Mouse (Mus musculus) erythroid progenitor cell, adult 5-6 weeks (primary cell): ENCODE measurements around the gene Olfr1180. TPM values are rescaled to one million over a fixed set of nuclear protein-coding genes. Genes with fewer than 3 reads are reported as not detected.
"Not testable (repeated sequence)": the region's sequence is repeated elsewhere in the genome, so short reads cannot be mapped to it uniquely, and the experiment has no call there.

ENCODE experiments used
- ATAC-seq: replicated peaks from 2 replicates; pipeline ENCODE4 v1.8.0; 2016; ENCODE audit warnings: moderate number of reproducible peaks, mild to moderate bottlenecking, moderate TSS enrichment, inconsistent platforms; ENCODE audit not compliant: poor library complexity, low FRiP score, severe bottlenecking
- total RNA-seq, 2 experiments: library from RNA; stranded (forward) in 1 of 2; stranded (reverse) in 1 of 2; fragments of 150-400 nt in 1 of 2; fragments of 186-747, 209-891 nt in 1 of 2; gene quantifications; 2 replicates each; pipeline versions ENCODE4 v1.2.3 to v1.2.4; 2015 to 2017; ENCODE audit warnings: low replicate concordance in 2 of 2

Gene Olfr1180
- total RNA-seq (2015; ENCODE audit: low replicate concordance) (not detected in 2 replicates), total RNA-seq (2017; ENCODE audit: low replicate concordance) (not detected in 2 replicates)

- no peak for ATAC-seq
These were observed at the start of gene Olfr1180 for GRCm38 (mm10) chr2:88419051-88419450. Gene Olfr1180, minus strand, starts transcription at chr2:88419151.

- ATAC-seq, result not testable (repeated sequence)
These were observed 35.6 kb upstream of the Olfr1180 start, which contains the start of gene Olfr1183 for GRCm38 (mm10) chr2:88454567-88454966. Gene Olfr1183, plus strand, starts transcription at chr2:88454867.

- no peak for ATAC-seq
These were observed 30.1 kb upstream of the Olfr1180 start, which contains the start of gene Gm13757 for GRCm38 (mm10) chr2:88449031-88449430. Gene Gm13757, minus strand, starts transcription at chr2:88449131.

- no peak for ATAC-seq
These were observed 7.1 kb upstream of the Olfr1180 start, which contains the start of gene Olfr1181 for GRCm38 (mm10) chr2:88426071-88426470. Gene Olfr1181, minus strand, starts transcription at chr2:88426171.

GRCm38 (mm10) chr2:88406353-88406752 lies 12.6 kb downstream of the Olfr1180 start, which contains the start of gene Olfr1179:
Gene Olfr1179, minus strand, starts transcription at chr2:88406453.
- ATAC-seq, result no peak

GRCm38 (mm10) chr2:88386762-88387161 lies 32.2 kb downstream of the Olfr1180 start, which contains the start of gene Olfr1178:
Gene Olfr1178, plus strand, starts transcription at chr2:88387062.
- no peak for ATAC-seq

Other genes with a start within 250 kb of the Olfr1180 start
- gene Olfr1168, start 237.3 kb downstream of the Olfr1180 start, total RNA-seq (2015; ENCODE audit: low replicate concordance), result not detected in 2 replicates
- not detected in 2 replicates for gene Olfr1168, start 237.3 kb downstream of the Olfr1180 start, total RNA-seq (2017; ENCODE audit: low replicate concordance)
- not detected in 2 replicates for gene Olfr1170, start 190.8 kb downstream of the Olfr1180 start, total RNA-seq (2015; ENCODE audit: low replicate concordance)
- not detected in 2 replicates for gene Olfr1170, start 190.8 kb downstream of the Olfr1180 start, total RNA-seq (2017; ENCODE audit: low replicate concordance)
- gene Olfr1173, start 139.3 kb downstream of the Olfr1180 start, total RNA-seq (2015; ENCODE audit: low replicate concordance), result not detected in 2 replicates
- not detected in 2 replicates for gene Olfr1173, start 139.3 kb downstream of the Olfr1180 start, total RNA-seq (2017; ENCODE audit: low replicate concordance)
- not detected in 2 replicates for gene Olfr1174-ps, start 104.0 kb downstream of the Olfr1180 start, total RNA-seq (2015; ENCODE audit: low replicate concordance)
- not detected in 2 replicates for gene Olfr1174-ps, start 104.0 kb downstream of the Olfr1180 start, total RNA-seq (2017; ENCODE audit: low replicate concordance)
- gene Olfr1175-ps, start 91.9 kb downstream of the Olfr1180 start, total RNA-seq (2015; ENCODE audit: low replicate concordance), result not detected in 2 replicates
- not detected in 2 replicates for gene Olfr1175-ps, start 91.9 kb downstream of the Olfr1180 start, total RNA-seq (2017; ENCODE audit: low replicate concordance)
- gene Olfr1176, start 82.4 kb downstream of the Olfr1180 start, total RNA-seq (2015; ENCODE audit: low replicate concordance), result not detected in 2 replicates
- gene Olfr1176, start 82.4 kb downstream of the Olfr1180 start, total RNA-seq (2017; ENCODE audit: low replicate concordance), result not detected in 2 replicates
- gene Olfr1177-ps, start 72.7 kb downstream of the Olfr1180 start, total RNA-seq (2015; ENCODE audit: low replicate concordance), result not detected in 2 replicates
- not detected in 2 replicates for gene Olfr1177-ps, start 72.7 kb downstream of the Olfr1180 start, total RNA-seq (2017; ENCODE audit: low replicate concordance)
- not detected in 2 replicates for gene Olfr1178, start 32.1 kb downstream of the Olfr1180 start, total RNA-seq (2015; ENCODE audit: low replicate concordance)
- not detected in 2 replicates for gene Olfr1178, start 32.1 kb downstream of the Olfr1180 start, total RNA-seq (2017; ENCODE audit: low replicate concordance)
- gene Olfr1179, start 12.7 kb downstream of the Olfr1180 start, total RNA-seq (2015; ENCODE audit: low replicate concordance), result not detected in 2 replicates
- not detected in 2 replicates for gene Olfr1179, start 12.7 kb downstream of the Olfr1180 start, total RNA-seq (2017; ENCODE audit: low replicate concordance)
- not detected in 2 replicates for gene Olfr1181, start 7.0 kb upstream of the Olfr1180 start, total RNA-seq (2015; ENCODE audit: low replicate concordance)
- not detected in 2 replicates for gene Olfr1181, start 7.0 kb upstream of the Olfr1180 start, total RNA-seq (2017; ENCODE audit: low replicate concordance)
- gene Gm13757, start 30.0 kb upstream of the Olfr1180 start, total RNA-seq (2015; ENCODE audit: low replicate concordance), result not detected in 2 replicates
- gene Gm13757, start 30.0 kb upstream of the Olfr1180 start, total RNA-seq (2017; ENCODE audit: low replicate concordance), result not detected in 2 replicates
- not detected in 2 replicates for gene Olfr1183, start 35.7 kb upstream of the Olfr1180 start, total RNA-seq (2015; ENCODE audit: low replicate concordance)
- not detected in 2 replicates for gene Olfr1183, start 35.7 kb upstream of the Olfr1180 start, total RNA-seq (2017; ENCODE audit: low replicate concordance)
- not detected in 2 replicates for gene Olfr1184, start 64.4 kb upstream of the Olfr1180 start, total RNA-seq (2015; ENCODE audit: low replicate concordance)
- not detected in 2 replicates for gene Olfr1184, start 64.4 kb upstream of the Olfr1180 start, total RNA-seq (2017; ENCODE audit: low replicate concordance)
- gene Olfr1185-ps1, start 74.2 kb upstream of the Olfr1180 start, total RNA-seq (2015; ENCODE audit: low replicate concordance), result not detected in 2 replicates
- not detected in 2 replicates for gene Olfr1185-ps1, start 74.2 kb upstream of the Olfr1180 start, total RNA-seq (2017; ENCODE audit: low replicate concordance)
- not detected in 2 replicates for gene Olfr1186, start 99.4 kb upstream of the Olfr1180 start, total RNA-seq (2015; ENCODE audit: low replicate concordance)
- not detected in 2 replicates for gene Olfr1186, start 99.4 kb upstream of the Olfr1180 start, total RNA-seq (2017; ENCODE audit: low replicate concordance)
- not detected in 2 replicates for gene Olfr1188, start 137.8 kb upstream of the Olfr1180 start, total RNA-seq (2015; ENCODE audit: low replicate concordance)
- gene Olfr1188, start 137.8 kb upstream of the Olfr1180 start, total RNA-seq (2017; ENCODE audit: low replicate concordance), result not detected in 2 replicates
- gene Olfr1189, start 167.3 kb upstream of the Olfr1180 start, total RNA-seq (2015; ENCODE audit: low replicate concordance), result not detected in 2 replicates
- not detected in 2 replicates for gene Olfr1189, start 167.3 kb upstream of the Olfr1180 start, total RNA-seq (2017; ENCODE audit: low replicate concordance)
- not detected in 2 replicates for gene Olfr1191-ps1, start 221.4 kb upstream of the Olfr1180 start, total RNA-seq (2015; ENCODE audit: low replicate concordance)
- gene Olfr1191-ps1, start 221.4 kb upstream of the Olfr1180 start, total RNA-seq (2017; ENCODE audit: low replicate concordance), result not detected in 2 replicates
- gene Olfr1192-ps1, start 229.4 kb upstream of the Olfr1180 start, total RNA-seq (2015; ENCODE audit: low replicate concordance), result not detected in 2 replicates
- gene Olfr1192-ps1, start 229.4 kb upstream of the Olfr1180 start, total RNA-seq (2017; ENCODE audit: low replicate concordance), result not detected in 2 replicates